Mouse (Mus musculus) embryo, embryonic 11.5 days (tissue): Measurements from ENCODE around the gene Klrc3.
"Not testable (repeated sequence)": the region's sequence is repeated elsewhere in the genome, so short reads cannot be mapped to it uniquely, and the experiment has no call there.

Experiments used
- DNase-seq: peaks from one replicate; pipeline ENCODE4 v3.0.0-alpha.2; 2012; ENCODE audit warnings: low read depth, low spot score

The Klrc3 gene

GRCm38 (mm10) chr6:129643237-129643636, at the start of gene Klrc3:
Klrc3 (minus strand) TSS chr6:129643337.
- DNase-seq = not testable (repeated sequence)

GRCm38 (mm10) chr6:129691436-129691835, 48.3 kb upstream of the Klrc3 start:
- not testable (repeated sequence) for DNase-seq

DNA sequence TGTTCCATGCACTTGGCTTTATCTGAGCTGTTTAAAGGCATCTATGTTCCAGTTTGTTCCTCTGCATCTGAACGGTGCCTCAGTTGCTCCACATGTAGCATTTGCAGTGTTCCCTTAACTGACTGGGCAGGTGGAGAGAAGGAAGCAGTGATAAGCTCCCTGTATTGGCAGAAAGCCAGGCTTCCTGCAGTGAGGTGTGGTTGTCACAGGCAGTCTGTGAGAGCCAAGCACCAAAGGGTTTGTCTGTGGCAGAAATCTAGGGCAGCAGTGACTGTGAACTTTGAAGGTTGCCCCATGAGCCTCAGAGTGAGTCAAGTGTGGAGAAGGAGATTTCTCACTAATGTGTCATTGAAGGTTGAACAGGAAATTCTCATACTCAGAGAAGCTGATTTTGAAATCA, 37.2 kb upstream of the Klrc3 start:
- no peak for DNase-seq

DNA sequence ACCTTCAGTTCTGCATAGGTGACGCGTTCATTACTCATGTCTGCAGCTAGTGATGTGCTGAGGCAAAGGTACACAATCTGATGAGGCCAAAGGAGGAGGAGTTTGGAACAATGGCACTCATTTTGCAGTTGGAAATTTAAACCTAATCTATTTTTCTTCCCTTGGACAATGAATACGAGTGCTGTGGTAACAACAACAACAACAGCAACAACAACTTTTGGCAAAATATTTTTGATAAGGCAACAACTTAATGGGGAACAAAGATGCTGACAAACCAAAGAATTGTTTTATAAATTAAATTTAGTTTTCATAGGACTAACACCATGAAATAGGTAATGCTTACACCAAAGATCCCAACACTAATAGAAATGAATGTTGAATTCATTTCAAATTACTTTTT, 35.7 kb upstream of the Klrc3 start, which contains the start of gene Klrc1:
TSS of gene Klrc1 (minus strand) at position 101 of the 400 bp plus-strand sequence.
- DNase-seq = no peak

DNA sequence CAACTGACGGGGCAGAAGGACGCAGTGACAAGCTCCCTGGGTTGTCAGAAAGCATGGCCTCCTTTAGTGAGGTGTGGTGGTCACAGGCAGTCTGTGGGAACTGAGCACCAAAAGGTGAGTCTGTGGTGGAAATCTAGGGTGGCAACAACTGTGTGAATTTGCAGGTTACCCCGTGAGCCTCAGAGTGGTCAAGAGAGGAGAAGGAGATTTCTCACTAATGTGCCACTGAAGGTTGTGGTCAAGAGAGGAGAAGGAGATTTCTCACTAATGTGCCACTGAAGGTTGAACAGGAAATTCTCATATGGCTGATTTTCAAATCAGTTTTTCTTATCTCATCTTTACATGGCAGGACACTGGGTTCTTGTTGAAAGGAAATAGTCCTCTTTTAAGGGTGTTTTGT, 18.2 kb upstream of the Klrc3 start:
- not testable (repeated sequence) for DNase-seq

DNA sequence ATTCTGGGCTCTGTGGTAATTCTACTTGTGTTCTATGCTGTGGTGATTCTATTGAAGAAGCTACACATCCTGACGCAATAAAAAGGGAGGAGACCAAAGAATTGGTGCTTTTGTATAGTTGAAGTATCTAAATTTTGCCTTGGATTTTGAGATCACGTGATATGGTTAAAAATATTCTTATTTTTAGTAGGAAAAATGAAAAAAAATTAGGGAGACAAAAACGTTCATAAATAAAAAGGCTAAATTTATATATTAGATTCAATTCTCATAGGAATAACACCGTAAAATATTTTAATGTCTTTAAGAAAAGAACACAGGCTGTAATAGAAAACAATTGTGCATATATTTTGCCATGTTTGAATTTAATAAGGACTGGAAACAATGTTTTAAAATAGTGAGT, 17.5 kb upstream of the Klrc3 start, which contains the start of gene Klrc2:
TSS of gene Klrc2 (minus strand) at position 101 of the 400 bp plus-strand sequence.
- not testable (repeated sequence) for DNase-seq

GRCm38 (mm10) chr6:129644054-129644453, 917 bp upstream of the Klrc3 start:
- DNase-seq = not testable (repeated sequence)

DNA sequence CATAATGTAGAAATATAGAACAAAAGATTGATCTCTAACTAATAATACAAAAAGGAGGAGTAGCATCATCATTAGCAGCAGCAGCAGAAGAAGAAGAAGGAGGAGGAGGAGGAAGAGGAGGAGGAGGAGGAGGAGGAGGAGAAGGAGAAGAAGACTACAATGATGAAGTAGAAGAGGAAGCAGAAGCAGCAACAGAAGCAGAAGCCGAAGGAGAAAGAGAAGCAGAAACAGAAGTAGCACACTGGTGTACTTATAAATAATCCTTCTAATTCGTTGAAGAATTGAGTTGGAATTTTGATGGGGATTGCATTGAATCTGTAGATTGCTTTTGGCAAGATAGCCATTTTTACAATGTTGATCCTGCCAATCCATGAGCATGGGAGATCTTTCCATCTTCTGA, 12.1 kb downstream of the Klrc3 start:
- DNase-seq = not testable (repeated sequence)

- no peak for DNase-seq
These were observed 19.4 kb downstream of the Klrc3 start, which contains the start of gene Klrk1 for GRCm38 (mm10) chr6:129623735-129624134. Klrk1 (minus strand) TSS chr6:129623864.

DNA sequence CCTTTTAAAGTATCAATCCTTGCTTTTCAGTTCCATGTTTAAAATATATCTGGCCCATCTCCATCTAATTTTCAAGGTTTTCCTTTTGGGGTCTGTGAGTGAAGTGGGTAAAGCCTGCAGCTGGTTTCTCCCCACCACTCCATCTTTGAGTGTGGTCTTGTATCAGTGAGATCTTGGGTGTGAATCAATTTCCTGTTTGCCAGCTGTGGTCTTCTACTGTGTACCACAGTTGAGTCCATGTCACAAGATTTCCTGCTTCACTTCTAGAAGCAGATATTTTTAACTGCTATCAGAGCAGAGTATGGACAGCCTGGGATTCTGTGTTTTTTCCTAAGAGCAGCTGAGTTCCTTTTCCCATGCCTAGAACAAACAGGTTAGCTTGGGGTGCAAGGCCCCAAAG, 34.8 kb downstream of the Klrc3 start:
- DNase-seq = no peak

DNA sequence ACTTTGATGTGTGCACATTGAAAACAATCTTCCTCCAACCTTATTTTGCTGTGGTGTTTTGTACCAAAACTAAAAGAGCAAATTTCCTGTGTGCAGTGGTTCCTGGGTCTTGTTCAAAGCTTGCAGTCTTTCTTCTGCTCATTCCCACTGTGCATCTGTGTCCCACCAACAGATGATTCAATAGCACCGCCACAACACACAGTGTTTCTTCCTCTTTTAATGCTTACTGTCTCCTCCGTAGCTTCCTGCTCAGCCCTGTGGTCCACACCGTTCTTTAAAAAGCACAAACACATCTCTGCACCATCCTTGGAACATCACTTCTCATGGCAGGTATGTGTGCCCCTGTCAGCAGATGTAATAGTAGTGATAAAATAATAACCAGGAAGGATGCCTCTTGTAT, 51.6 kb downstream of the Klrc3 start, which contains the start of gene Klrd1:
TSS of gene Klrd1 (plus strand) at position 275 of the 400 bp plus-strand sequence.
- DNase-seq = no peak
